Mouse (Mus musculus) cortical plate, adult 2 months (tissue): ENCODE data around the gene Rdh19. TPM values are rescaled to one million over a fixed set of nuclear protein-coding genes. Genes with fewer than 3 reads are reported as not detected.
"Not testable (repeated sequence)": the region's sequence is repeated elsewhere in the genome, so short reads cannot be mapped to it uniquely, and the experiment has no call there.

Experiments
- H3K27ac ChIP-seq: fragments of 200-500 bp; 2 replicates; pipeline ENCODE4 v1.5.1; 2012; ENCODE audit warnings: low read length, control low read depth, inconsistent platforms; ENCODE audit not compliant: insufficient read depth
- H3K4me1 ChIP-seq: fragments of 200-500 bp; 2 replicates; pipeline ENCODE4 v1.6.1; 2011; ENCODE audit warnings: low read length; ENCODE audit not compliant: control insufficient read depth, insufficient read depth
- H3K4me3 ChIP-seq: fragments of 200-500 bp; 2 replicates; pipeline ENCODE4 v1.5.1; 2011; ENCODE audit warnings: mild to moderate bottlenecking, low read length, control low read depth; ENCODE audit not compliant: insufficient read depth
- CTCF ChIP-seq: fragments of 200-500 bp; IDR thresholded peaks from 2 replicates; pipeline ENCODE4 v1.5.1; 2011; ENCODE audit warnings: mild to moderate bottlenecking, control low read depth, low read length; ENCODE audit not compliant: insufficient read depth; ENCODE audit errors: extremely low read depth
- POLR2A ChIP-seq: fragments of 200-500 bp; IDR thresholded peaks from 2 replicates; pipeline ENCODE4 v1.6.1; 2011; ENCODE audit warnings: mild to moderate bottlenecking, low read length, control low read depth; ENCODE audit not compliant: insufficient read depth; ENCODE audit errors: extremely low read depth
- polyA plus RNA-seq: library from polyadenylated mRNA; depleted of rRNA; stranded (reverse); fragments of >200 nt; gene quantifications from 2 replicates; pipeline ENCODE4 v1.2.3, GENCODE M21; 2012

Rdh19 gene
- polyA plus RNA-seq, 1 experiment: not detected

DNA sequence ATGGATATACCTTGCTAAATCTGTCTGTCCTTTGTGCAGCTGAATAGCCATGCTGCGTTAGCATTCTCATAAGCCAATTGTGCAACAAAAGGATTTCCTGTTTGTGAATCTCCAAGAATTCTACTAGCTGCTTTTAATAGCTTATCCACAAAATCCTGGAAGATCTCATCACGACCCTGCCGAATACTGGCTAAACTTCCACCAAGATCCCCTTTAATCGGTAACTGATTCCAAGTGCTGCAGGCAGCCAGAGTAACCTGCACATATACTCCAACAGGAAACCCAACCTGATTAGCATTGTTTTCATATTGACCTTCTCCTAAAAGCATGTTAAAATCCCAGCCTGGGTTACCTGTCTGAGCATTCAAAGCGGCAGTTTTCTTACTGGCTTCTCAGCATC lies 14.4 kb upstream of the Rdh19 start:
- no peak for TF ChIP-seq CTCF
- no peak for TF ChIP-seq POLR2A
- Histone ChIP-seq H3K4me1 (0 out of 2 replicates have a peak, but pooled peaks cover 2% of the 10 kb centered on the region), H3K27ac (no peak overlapping the region)

DNA sequence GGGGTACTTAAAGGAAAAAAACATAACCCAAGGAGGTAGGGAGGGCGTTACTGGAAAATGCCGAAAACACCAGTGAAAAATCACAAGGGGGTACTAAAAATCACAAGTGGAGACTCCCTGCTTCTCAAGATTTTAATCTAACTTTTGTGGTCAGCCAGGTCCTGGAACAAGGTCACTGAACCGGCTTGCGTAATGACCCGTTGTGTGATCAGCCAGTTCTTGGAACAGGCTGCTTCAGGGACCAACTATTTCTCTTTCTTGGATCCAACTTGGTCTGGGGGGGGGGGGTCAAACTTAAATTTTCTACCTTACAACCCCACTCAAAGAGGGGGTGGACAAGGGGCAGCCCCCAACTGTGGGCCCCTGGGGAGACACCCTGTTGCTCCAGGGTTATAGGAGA lies 11.9 kb upstream of the Rdh19 start:
- not testable (repeated sequence) for H3K4me1 ChIP-seq, H3K4me3 ChIP-seq, H3K27ac ChIP-seq

More for the DNA sequence above, 14.4 kb upstream of the Rdh19 start:
- no peak overlapping the region for H3K4me3 ChIP-seq

DNA sequence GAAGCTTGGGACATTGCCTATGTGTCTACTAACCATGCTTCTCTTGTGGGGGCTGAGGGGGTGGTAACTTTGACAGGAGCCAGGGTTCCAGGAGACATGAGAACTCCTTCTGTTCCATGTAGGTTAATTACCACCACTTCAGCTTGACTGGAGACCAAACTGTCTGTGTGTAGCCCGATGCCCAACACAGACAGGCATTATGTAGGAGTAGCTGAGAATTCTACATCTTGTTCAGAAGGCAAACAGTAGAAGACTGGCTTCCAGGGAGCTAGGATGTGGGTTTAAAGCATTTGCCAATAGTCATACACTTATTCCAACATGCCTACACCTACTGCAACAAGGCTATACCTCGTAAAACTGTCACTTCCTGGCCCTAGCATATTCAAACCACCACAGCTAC lies 11.2 kb upstream of the Rdh19 start:
- H3K4me1 ChIP-seq: 0 out of 2 replicates have a peak, but pooled peaks cover 2% of the 10 kb centered on the region
- TF ChIP-seq CTCF: no peak
- TF ChIP-seq POLR2A: no peak
- H3K4me3 ChIP-seq: no peak overlapping the region
- H3K27ac ChIP-seq: no peak overlapping the region

DNA sequence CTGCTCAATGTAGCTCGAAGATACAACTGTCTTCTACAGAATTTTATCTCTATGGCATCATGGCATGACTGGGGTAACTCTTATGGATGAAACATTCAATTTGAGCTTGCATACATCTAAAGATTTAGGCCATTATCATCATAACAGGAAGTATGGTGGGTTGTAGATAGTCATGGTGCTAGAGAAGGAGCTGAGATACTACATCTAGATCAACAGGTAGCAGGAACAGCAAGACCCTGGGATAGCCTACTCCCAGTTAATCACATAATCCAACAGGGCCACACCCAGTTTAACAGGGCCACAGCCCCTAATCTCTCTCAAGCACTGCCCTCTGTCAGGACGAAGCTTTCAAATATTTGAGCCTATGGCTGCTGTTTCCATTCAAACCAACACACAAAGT lies 9.0 kb upstream of the Rdh19 start:
- 0 out of 2 replicates have a peak, but pooled peaks cover 2% of the 10 kb centered on the region for H3K4me1 ChIP-seq
- H3K4me3 ChIP-seq: no peak overlapping the region
- TF ChIP-seq CTCF (no peak), POLR2A (no peak)
- H3K27ac ChIP-seq: no peak overlapping the region

- H3K4me1 ChIP-seq, H3K4me3 ChIP-seq, H3K27ac ChIP-seq: not testable (repeated sequence)
Measured at GRCm38 (mm10) chr10:127845945-127846344, 3.8 kb upstream of the Rdh19 start.

- Histone ChIP-seq H3K4me1 (no peaks in the 10 kb centered on the region), H3K27ac (no peak overlapping the region), H3K4me3 (no peak overlapping the region)
- no peak for TF ChIP-seq CTCF
- no peak for TF ChIP-seq POLR2A
Measured at GRCm38 (mm10) chr10:127848089-127848488, 1.6 kb upstream of the Rdh19 start.

- no peak overlapping the region for H3K4me3 ChIP-seq
- no peak overlapping the region for H3K27ac ChIP-seq
- H3K4me1 ChIP-seq: no peaks in the 10 kb centered on the region
- no peak for TF ChIP-seq POLR2A
- no peak for TF ChIP-seq CTCF
Measured at GRCm38 (mm10) chr10:127856376-127856775, 6.6 kb downstream of the Rdh19 start.

DNA sequence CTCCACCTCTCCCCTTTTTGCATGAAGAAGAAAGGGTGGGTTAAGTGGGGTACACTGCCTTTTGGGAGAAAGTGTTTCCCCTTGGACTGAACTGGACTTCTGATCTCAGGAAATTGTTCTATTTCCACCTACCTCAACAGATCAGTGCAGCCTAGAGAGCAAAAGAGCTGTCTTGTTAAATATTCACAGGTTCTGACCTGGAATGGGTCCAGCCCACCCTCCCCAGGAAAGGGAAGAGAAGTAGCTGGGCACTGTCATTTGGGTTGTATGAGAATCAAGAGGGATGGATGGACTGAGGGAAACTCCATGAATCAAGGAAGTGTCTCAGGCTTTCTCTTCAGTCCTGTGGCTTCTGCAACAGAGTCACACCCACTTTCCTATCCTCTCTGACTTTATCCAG lies 15.2 kb downstream of the Rdh19 start:
- TF ChIP-seq POLR2A (no peak), CTCF (no peak)
- Histone ChIP-seq H3K27ac (no peak overlapping the region), H3K4me3 (no peak overlapping the region), H3K4me1 (no peaks in the 10 kb centered on the region)

DNA sequence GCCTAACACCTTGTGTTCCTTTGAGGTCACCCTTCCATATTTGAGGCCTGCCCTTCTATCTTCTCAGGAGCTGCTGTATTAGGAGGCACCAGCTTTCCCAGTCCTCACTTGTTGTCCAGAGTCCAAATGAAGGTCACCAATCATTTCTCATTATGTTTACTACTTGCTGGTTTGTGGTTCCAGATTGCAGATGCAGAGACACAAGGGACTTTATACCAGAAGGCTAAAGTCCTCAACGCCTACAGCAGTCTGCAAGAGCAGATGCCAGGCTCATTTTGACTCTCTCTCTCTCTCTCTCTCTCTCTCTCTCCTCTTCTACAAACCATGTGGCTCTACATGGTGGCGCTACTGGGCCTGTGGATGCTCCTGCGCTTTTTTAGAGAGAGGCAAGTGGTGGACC lies 16.5 kb downstream of the Rdh19 start, which contains the start of gene Rdh16f2:
Gene Rdh16f2 (plus strand): TSS at position 243 of the 400 bp plus-strand sequence.
- Histone ChIP-seq H3K4me3 (no peak within 1 kb of the TSS), H3K4me1 (no peaks in the 10 kb centered on the region), H3K27ac (no peak within 1 kb of the TSS)
- no peak for TF ChIP-seq CTCF
- TF ChIP-seq POLR2A: no peak

GRCm38 (mm10) chr10:127872484-127872883 lies 22.8 kb downstream of the Rdh19 start:
- Histone ChIP-seq H3K27ac (no peak overlapping the region), H3K4me1 (no peaks in the 10 kb centered on the region), H3K4me3 (no peak overlapping the region)
- TF ChIP-seq POLR2A (no peak), CTCF (peak; percentile 45)

DNA sequence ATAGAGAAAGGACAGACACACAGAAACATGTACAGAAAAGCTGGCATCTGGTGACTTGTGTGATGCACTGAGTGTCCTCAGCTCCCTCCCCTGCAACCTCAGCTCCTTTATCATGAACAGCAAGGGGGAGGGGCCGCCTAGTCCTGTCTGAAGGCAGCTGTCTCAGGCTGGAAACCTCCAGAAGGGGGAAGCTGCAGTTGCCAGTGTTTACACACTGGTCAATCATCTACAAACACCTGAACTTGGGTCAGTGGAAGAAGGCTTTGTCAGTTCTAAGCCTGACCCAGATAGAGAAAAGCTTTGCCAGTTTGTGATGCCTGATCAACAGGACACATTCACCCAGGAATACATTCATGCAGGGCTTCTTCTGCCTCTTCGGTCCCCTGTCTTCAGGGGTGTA lies 28.0 kb downstream of the Rdh19 start:
- TF ChIP-seq CTCF: no peak
- no peak for TF ChIP-seq POLR2A
- no peak overlapping the region for H3K27ac ChIP-seq
- no peak overlapping the region for H3K4me3 ChIP-seq
- H3K4me1 ChIP-seq: no peaks in the 10 kb centered on the region
